Mouse (Mus musculus): ENCODE measurements at regions not wholly inside any gene's neighbourhood (a gene's known extent, or its start where the extent isn't known, plus 50 kb on each side); places are given as distances from the start of the nearest gene placed in this dataset.

- no peaks in the 10 kb centered on the region for H3K9me3 ChIP-seq (replicated peaks)
These were observed 96.8 kb upstream of the 1700056E22Rik start for GRCm38 (mm10) chr1:184130897-184131296.

GRCm38 (mm10) chr1:184127321-184127720, 93.2 kb upstream of the 1700056E22Rik start:
- DNase-seq (ENCODE audit: low spot score), result no peak
- H3K9me3 ChIP-seq (replicated peaks), result no peaks in the 10 kb centered on the region
- no peak overlapping the region for H3K27ac ChIP-seq
- 91% methylated on average over 4 of the region's 4 CpGs for WGBS
- H3K4me3 ChIP-seq, result no peak overlapping the region
- no peaks in the 10 kb centered on the region for H3K36me3 ChIP-seq
- no peaks in the 10 kb centered on the region for H3K27me3 ChIP-seq (ENCODE audit: low read depth, poor library complexity, severe bottlenecking)
- no peaks in the 10 kb centered on the region for H3K4me1 ChIP-seq

More at GRCm38 (mm10) chr1:184130897-184131296, 96.8 kb upstream of the 1700056E22Rik start:
- no peak for DNase-seq (ENCODE audit: low spot score)
- Histone ChIP-seq H3K27ac (no peak overlapping the region), H3K27me3 (ENCODE audit: low read depth, poor library complexity, severe bottlenecking) (no peaks in the 10 kb centered on the region), H3K4me1 (no peaks in the 10 kb centered on the region), H3K4me3 (no peak overlapping the region), H3K36me3 (no peaks in the 10 kb centered on the region)
- 88% methylated on average over 4 of the region's 4 CpGs for WGBS

GRCm38 (mm10) chr1:184126909-184127308, 92.8 kb upstream of the 1700056E22Rik start:
- H3K9me3 ChIP-seq (replicated peaks), result no peaks in the 10 kb centered on the region
- H3K27me3 ChIP-seq (ENCODE audit: low read depth, poor library complexity, severe bottlenecking), result no peaks in the 10 kb centered on the region
- H3K36me3 ChIP-seq, result no peaks in the 10 kb centered on the region
- no peaks in the 10 kb centered on the region for H3K4me1 ChIP-seq
- H3K27ac ChIP-seq, result no peak overlapping the region
- 90% methylated on average over 3 of the region's 3 CpGs for WGBS
- H3K4me3 ChIP-seq, result no peak overlapping the region
- DNase-seq (ENCODE audit: low spot score), result no peak

All from limb, embryonic 10.5 days (tissue).